Mouse (Mus musculus): Measurements from ENCODE around the gene Fam122a.

- TF ChIP-seq CTCF (IDR thresholded peaks at IDR 0.05; ENCODE audit: extremely low read depth, insufficient read depth, insufficient read length, insufficient replicate concordance) (no peak), POLR2A (IDR thresholded peaks at IDR 0.05; ENCODE audit: low read depth, low read length) (no peak)
Observed at GRCm38 (mm10) chr19:24427258-24427657, 49.9 kb downstream of the Fam122a start.
